Mouse (Mus musculus): ENCODE results near the gene Sh2d1b2. TPM values are rescaled to one million over a fixed set of nuclear protein-coding genes. Genes with fewer than 3 reads are reported as not detected.
"Not testable (repeated sequence)": the region's sequence is repeated elsewhere in the genome, so short reads cannot be mapped to it uniquely, and the experiment has no call there.

The Sh2d1b2 gene
- total RNA-seq (2021): not detected
- long read RNA-seq: 0 reads

DNA sequence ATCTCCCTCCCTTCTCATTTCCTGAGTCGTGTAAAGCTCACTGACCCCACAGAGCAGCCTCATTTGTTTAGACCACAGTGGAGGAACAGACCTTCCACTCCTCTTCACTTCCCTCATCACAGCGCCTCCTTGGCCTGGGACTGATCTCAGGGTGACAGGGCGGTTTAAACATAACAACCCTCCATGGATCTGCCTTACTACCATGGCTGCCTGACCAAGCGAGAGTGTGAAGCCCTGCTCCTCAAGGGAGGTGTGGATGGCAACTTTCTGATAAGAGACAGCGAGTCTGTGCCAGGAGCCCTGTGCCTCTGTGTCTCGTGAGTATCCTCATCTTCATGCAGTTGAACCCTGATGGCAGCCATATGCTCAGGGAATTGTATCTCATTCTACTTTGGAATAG, at the start of gene Sh2d1b2:
Sh2d1b2 (plus strand) TSS at position 62 of the 400 bp plus-strand sequence.
- DNase-seq (ENCODE audit: low spot score in 2 of 2): not testable (repeated sequence)

- DNase-seq (ENCODE audit: low spot score in 2 of 2): no peak
These were observed 47.4 kb upstream of the Sh2d1b2 start for GRCm38 (mm10) chr1:170185137-170185536.

DNA sequence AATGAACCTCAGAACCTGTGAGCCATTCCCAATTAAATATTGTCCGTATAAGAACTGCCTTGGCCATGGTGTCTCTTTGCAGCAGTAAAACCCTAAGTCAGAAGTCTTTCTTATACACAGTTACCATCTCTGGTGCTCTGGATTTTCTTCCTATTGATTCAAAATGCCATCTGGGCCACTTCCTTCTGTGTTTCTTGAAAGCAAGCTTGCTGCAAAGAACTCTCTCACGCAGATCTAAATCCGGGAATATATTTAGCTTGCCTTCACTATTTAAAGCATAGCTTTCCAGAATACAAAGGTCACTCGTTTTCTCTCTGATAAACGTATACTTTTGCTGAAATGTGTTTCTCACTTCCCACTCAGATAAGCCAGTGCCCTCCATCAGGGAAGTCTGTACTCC, 46.0 kb upstream of the Sh2d1b2 start:
- DNase-seq (ENCODE audit: low spot score in 2 of 2): peak in 1 of 2 experiments; percentile 55

DNA sequence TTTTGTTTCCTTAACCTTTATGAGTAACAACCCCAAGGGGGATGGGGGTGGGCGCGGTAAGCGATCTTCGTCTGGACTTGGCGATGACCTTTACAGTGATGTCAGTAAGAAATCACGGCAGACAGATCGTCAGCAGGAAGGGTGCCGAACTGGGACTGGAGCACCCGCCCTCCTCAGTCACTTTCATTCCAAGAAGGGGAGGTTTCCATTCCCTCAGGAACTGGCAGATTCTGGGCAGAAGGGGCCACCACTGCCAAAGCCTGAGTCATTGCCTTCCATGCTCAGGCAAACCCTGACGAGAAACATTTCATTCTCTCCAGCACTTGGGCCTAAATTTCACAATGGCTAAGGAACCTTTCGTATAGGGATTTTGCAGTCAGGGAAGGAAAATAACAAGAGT, 43.9 kb upstream of the Sh2d1b2 start:
- peak in 1 of 2 experiments; percentile 14 for DNase-seq (ENCODE audit: low spot score in 2 of 2)

- no peak for DNase-seq (ENCODE audit: low spot score in 2 of 2)
These were observed 42.3 kb upstream of the Sh2d1b2 start for GRCm38 (mm10) chr1:170190225-170190624.

- no peak for DNase-seq (ENCODE audit: low spot score in 2 of 2)
These were observed 40.6 kb upstream of the Sh2d1b2 start for GRCm38 (mm10) chr1:170191925-170192324.

DNA sequence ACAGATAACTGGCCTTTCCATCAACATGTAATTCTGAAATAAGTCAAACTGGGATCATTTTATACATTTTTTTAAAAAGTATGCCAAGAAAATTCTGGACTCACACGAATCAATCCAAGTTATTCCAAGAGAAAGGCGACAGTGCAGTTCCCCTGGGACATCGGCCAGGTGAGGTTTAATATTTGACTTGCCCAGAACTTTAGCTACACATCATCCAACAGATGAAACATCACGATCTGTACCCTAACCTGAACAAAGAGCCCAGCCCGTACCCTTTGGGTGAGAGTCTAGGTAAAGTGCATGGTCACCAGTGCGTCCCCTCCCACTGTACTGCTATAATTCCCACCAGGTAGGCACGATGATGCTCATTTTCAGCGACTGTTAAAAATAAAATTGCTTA, 36.3 kb upstream of the Sh2d1b2 start:
- no peak for DNase-seq (ENCODE audit: low spot score in 2 of 2)

- peak in 1 of 2 experiments; percentile 53 for DNase-seq (ENCODE audit: low spot score in 2 of 2)
These were observed 32.2 kb upstream of the Sh2d1b2 start for GRCm38 (mm10) chr1:170200379-170200778.

DNA sequence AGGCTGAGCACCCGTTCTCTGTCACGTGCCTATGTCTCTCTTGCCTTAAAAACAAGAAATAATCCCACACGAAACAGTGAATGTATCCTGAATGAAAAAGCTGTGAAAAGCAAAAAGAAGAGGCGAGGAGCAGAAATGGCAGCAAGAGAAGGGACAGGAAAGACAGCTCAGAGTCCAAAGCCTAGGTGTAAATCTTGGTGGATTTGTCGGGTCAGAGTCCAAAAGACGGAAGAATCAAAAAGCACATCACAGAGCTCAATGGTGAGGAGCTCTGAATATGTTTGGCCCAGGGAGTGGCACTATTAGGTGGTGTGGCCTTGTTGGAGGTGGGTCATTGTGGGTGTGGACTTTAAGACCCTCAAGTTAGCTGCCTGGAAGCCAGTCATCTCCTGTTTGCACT, 26.2 kb upstream of the Sh2d1b2 start:
- no peak for DNase-seq (ENCODE audit: low spot score in 2 of 2)

GRCm38 (mm10) chr1:170213181-170213879, 19.2 kb upstream of the Sh2d1b2 start:
- no peak for DNase-seq (ENCODE audit: low spot score in 2 of 2)

DNA sequence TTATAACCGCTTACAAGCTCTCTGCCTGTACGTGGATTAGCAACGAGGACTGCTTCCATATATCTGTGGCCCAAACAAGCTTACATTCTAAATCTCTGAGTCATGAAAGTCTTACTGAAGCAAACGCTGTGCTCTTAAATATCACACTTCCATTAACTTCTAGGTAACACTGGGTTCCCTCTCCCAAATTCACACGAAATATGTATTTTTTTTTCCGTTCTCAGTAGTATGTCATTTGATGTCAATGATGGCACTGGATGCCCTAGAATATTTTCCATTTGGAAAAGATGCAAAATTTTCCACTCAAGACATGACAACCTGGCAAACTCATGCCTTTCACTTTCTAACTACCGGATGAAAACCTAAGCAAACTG, 18.2 kb upstream of the Sh2d1b2 start:
- DNase-seq (ENCODE audit: low spot score in 2 of 2): no peak

GRCm38 (mm10) chr1:170214757-170215522, 17.6 kb upstream of the Sh2d1b2 start, which contains the start of gene Uhmk1:
Uhmk1 (minus strand) TSS chr1:170215397.
- DNase-seq (ENCODE audit: low spot score in 2 of 2): peak; percentile 86 to 89

GRCm38 (mm10) chr1:170215590-170215989, 17.0 kb upstream of the Sh2d1b2 start:
- no peak for DNase-seq (ENCODE audit: low spot score in 2 of 2)

GRCm38 (mm10) chr1:170218091-170218884, 14.3 kb upstream of the Sh2d1b2 start:
- peak in 1 of 2 experiments; percentile 34 for DNase-seq (ENCODE audit: low spot score in 2 of 2)

DNA sequence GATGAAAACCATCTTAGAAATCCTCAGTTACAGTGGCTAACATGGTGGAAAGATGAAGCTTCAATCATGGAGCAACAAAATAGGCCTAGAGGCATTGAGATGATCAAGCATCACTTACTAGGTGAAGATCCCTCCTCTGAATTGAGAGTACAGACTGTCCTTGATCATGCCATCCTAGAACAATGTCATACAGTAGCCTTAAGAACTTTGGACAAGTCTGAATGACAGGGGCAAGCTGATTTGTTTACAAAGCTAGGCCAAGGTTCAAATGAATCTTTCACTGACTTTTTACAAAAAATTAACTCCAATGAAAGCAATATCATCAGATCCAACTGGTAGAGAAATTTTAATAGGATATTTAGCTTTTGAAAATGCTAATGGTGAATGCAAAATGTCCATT, 12.2 kb upstream of the Sh2d1b2 start:
- no peak for DNase-seq (ENCODE audit: low spot score in 2 of 2)

DNA sequence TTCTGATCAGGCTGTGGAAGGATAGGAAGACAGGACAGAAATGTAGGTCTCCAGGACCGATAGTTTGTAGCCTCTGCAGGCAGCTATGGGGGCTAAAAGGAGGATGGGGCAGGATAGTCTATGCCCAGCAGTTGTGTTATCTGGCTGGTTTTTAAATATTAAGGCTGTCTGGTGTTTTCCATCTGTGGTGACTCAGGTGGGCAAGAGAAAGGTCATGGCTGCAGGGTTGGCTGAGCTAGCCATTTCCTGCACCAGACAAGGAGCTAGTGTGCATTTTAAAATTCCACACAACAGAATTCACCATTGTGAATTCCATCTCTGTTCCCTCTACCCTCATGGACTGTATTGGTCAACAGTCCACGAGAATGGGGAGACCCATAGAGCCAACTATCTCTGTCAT, 9.3 kb upstream of the Sh2d1b2 start:
- no peak for DNase-seq (ENCODE audit: low spot score in 2 of 2)

- DNase-seq (ENCODE audit: low spot score in 2 of 2): peak in 1 of 2 experiments; percentile 9
These were observed 12.5 kb downstream of the Sh2d1b2 start for GRCm38 (mm10) chr1:170245016-170245415.

- DNase-seq (ENCODE audit: low spot score in 2 of 2): no peak
These were observed 22.5 kb downstream of the Sh2d1b2 start for GRCm38 (mm10) chr1:170254893-170255559.

DNA sequence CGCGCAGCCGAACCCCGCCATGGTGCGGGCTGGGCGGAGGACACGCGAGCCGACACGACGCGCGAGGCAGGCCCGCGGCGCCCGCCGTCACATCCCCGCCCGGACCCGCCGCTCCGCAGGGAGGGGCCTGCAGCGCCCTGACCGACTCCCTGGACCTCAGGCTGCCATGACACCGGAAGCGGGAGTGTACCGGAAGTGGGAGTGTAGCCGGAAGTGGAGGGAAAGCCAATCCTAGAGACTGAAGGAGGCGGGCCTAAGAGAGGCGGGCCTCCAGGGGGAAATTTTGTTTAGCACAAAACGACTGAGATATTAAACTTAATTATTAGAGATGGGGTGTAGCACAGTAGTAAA, 23.0 kb downstream of the Sh2d1b2 start:
- DNase-seq (ENCODE audit: low spot score in 2 of 2): peak; percentile 86 to 89

DNA sequence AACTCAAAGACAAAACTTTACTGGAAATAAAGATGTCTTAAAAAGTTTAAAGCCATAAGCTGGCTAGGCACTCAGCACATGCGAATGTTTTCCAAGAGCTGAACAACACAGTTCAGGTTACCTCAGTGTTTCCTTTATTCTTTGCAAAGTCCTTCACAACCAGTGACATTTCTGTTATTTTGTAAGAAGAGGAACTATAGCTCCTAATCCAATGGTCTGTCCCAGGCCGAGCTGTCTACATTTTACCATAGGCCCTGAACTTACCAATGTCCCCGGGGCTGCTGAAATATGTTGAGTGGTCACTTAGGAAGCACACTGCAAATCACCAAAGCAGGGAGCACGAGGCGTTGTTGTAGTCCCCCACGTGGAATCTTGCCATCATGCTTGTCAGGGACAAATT, 37.7 kb downstream of the Sh2d1b2 start:
- no peak for DNase-seq (ENCODE audit: low spot score in 2 of 2)

DNA sequence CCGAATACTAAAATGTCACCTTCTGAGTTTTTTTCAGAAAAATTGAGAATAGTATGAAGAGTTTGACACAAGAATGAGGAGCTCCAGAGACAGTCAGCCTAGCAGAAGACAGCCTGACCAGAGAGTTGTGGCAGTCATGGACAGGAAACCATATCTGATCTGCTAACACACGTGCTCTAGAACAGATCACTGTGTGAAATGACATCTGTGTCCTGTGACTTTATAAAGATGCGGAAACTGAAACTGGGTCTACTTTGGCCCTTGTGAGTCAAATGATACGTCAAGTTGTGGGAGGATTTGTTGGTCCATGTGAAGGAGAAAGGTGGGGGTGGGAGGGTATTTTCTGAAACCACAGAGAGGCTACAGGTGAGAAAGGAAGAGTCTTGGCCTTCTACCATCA, 38.1 kb downstream of the Sh2d1b2 start:
- DNase-seq (ENCODE audit: low spot score in 2 of 2): no peak
